Mouse (Mus musculus) liver, embryonic 14.5 days (tissue): ENCODE measurements around the gene Zfp324. TPM values are rescaled to one million over a fixed set of nuclear protein-coding genes. Genes with fewer than 3 reads are reported as not detected.
A peak's percentile ranks its signal among the peaks of the same experiment; 100 is the strongest.

ENCODE experiments used
- ATAC-seq: fragments of 200-750 bp; cut with Nextera tagmentation; 2 replicates; pipeline ENCODE4 v1.8.0; 2017; ENCODE audit warnings: moderate number of reproducible peaks, mild to moderate bottlenecking, moderate library complexity; ENCODE audit not compliant: insufficient read depth
- DNase-seq, 3 experiments: peaks; one replicate each; pipeline ENCODE4 v3.0.0-alpha.2; 2012 to 2013; ENCODE audit warnings: low read depth in 3 of 3, low spot score in 3 of 3
- H3K27ac ChIP-seq: fragments of 300-500 bp; sonication (generic); 2 replicates; pipeline ENCODE4 v1.5.1; 2014; ENCODE audit warnings: moderate library complexity, mild to moderate bottlenecking, control low read depth, inconsistent platforms
- H3K27me3 ChIP-seq: fragments of 300-500 bp; sonication (generic); 2 replicates; pipeline ENCODE4 v1.6.1; 2014; ENCODE audit warnings: mild to moderate bottlenecking, low read length, moderate library complexity; ENCODE audit not compliant: control insufficient read depth, insufficient read depth
- H3K36me3 ChIP-seq: fragments of 300-500 bp; sonication (generic); replicated peaks from 2 replicates; pipeline ENCODE4 v1.6.1; 2014; ENCODE audit warnings: low read depth; ENCODE audit not compliant: control insufficient read depth, insufficient read depth
- H3K4me1 ChIP-seq, 2 experiments: fragments of 200-500 bp in 1 of 2; fragments of 300-500 bp in 1 of 2; sonication (generic) in 1 of 2; replicated peaks; 2 replicates each; pipeline ENCODE4 v1.6.1; 2012 to 2014; ENCODE audit warnings: antibody characterized with exemption in 1 of 2, inconsistent platforms in 1 of 2, low read length in 1 of 2; ENCODE audit not compliant: control insufficient read depth in 2 of 2, insufficient read depth in 2 of 2
- H3K4me2 ChIP-seq: fragments of 300-500 bp; sonication (generic); 2 replicates; pipeline ENCODE4 v1.6.1; 2014; ENCODE audit warnings: low read depth, mild to moderate bottlenecking, control low read depth, moderate library complexity
- H3K4me3 ChIP-seq, 2 experiments: fragments of 200-500 bp in 1 of 2; fragments of 300-500 bp in 1 of 2; sonication (generic) in 1 of 2; 2 replicates each; pipeline ENCODE4 v1.5.1; 2012 to 2014; ENCODE audit warnings: low read depth in 2 of 2, low read length in 2 of 2, mild to moderate bottlenecking in 2 of 2, control low read depth in 1 of 2, inconsistent platforms in 1 of 2, moderate library complexity in 1 of 2; ENCODE audit not compliant: insufficient read depth in 1 of 2
- H3K9ac ChIP-seq: fragments of 300-500 bp; sonication (generic); replicated peaks from 2 replicates; pipeline ENCODE4 v1.6.1; 2014; ENCODE audit warnings: mild to moderate bottlenecking, control low read depth, moderate library complexity
- H3K9me3 ChIP-seq: fragments of 300-500 bp; sonication (generic); 2 replicates; pipeline ENCODE4 v1.6.1; 2016; ENCODE audit warnings: low read length, mixed read lengths; ENCODE audit not compliant: control insufficient read depth
- CTCF ChIP-seq: IDR thresholded peaks from 2 replicates; pipeline ENCODE4 v1.5.1; 2016; ENCODE audit warnings: antibody characterized with exemption, low read depth, control low read depth
- EP300 ChIP-seq: IDR thresholded peaks from 2 replicates; pipeline ENCODE4 v1.6.1; 2016; ENCODE audit warnings: antibody characterized with exemption, low read depth
- WGBS: fragments of 180-500 bp; shearing (Covaris S2); extraction: QIAGEN DNeasy Blood & Tissue Kit; methylation state at CpG from one replicate; pipeline ENCODE4 v1.1.7; 2014; ENCODE audit not compliant: insufficient replicate concordance; 5-methylcytosine and 5-hydroxymethylcytosine counted together
- polyA plus RNA-seq, 2 experiments: library from polyadenylated mRNA; depleted of rRNA in 1 of 2; stranded (reverse) in 1 of 2; unstranded in 1 of 2; fragments of >200 nt; fragmentation: Nextera tagmentation in 1 of 2; extraction: Ambion mirVana in 1 of 2; gene quantifications; 2 replicates each; pipeline versions ENCODE4 v1.2.1 to v1.2.3; 2012 to 2014

Zfp324 gene
- polyA plus RNA-seq, 2 experiments: 1.8 to 2.0 TPM

DNA sequence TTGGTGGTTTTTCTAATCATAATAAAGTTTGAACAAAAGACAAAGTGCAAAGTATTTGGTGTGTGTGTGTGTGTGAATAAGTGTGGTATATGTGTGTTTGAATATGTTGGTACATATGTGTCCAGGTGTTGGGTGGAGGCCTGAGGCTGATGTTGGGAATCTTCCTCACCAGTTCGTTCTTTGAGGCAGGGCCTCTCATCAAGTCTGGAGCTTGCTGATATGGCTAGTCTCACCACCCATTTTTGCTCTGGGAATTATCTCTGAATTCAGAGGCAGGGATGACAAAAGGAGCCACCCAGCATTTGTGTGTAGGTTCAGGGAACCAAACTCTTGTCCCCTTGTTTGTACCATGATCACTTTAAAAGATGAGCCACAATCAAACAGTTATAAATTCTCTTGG is 20.1 kb downstream of the Zfp324 start:
- Histone ChIP-seq H3K4me1 (peaks cover 27 to 39% of the 10 kb centered on the region in 2 experiments), H3K27ac (peak overlapping the region; percentile 34), H3K36me3 (no peaks in the 10 kb centered on the region), H3K9ac (no peak overlapping the region), H3K27me3 (no peaks in the 10 kb centered on the region), H3K4me2 (no peak overlapping the region), H3K9me3 (no peaks in the 10 kb centered on the region), H3K4me3 (no peak overlapping the region)
- peak; percentile 55 for ATAC-seq
- TF ChIP-seq CTCF (no peak), EP300 (peak; percentile 71)
- peak in 2 of 3 experiments; percentile 52 to 53 for DNase-seq
- 22% methylated on average over 1 of the region's 1 CpGs for WGBS

DNA sequence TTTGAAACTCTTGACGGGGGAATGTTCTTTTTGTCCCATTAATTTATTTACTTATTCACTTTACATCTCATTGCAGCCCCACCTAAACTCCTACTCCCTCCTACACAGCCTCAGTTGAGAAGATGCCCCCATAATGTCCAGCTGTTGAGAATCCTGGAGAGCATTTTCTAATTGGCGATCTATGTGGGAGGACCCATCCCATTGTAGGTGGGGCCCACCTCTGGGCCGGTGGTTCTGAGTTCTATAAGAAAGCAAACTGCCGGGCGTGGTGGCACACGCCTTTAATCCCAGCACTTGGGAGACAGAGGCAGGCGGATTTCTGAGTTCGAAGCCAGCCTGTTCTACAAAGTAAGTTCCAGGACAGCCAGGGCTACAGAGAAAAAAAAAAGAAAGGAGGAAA is 21.3 kb downstream of the Zfp324 start:
- WGBS: 68% methylated on average over 8 of the region's 8 CpGs
- no peak overlapping the region for H3K4me2 ChIP-seq

DNA sequence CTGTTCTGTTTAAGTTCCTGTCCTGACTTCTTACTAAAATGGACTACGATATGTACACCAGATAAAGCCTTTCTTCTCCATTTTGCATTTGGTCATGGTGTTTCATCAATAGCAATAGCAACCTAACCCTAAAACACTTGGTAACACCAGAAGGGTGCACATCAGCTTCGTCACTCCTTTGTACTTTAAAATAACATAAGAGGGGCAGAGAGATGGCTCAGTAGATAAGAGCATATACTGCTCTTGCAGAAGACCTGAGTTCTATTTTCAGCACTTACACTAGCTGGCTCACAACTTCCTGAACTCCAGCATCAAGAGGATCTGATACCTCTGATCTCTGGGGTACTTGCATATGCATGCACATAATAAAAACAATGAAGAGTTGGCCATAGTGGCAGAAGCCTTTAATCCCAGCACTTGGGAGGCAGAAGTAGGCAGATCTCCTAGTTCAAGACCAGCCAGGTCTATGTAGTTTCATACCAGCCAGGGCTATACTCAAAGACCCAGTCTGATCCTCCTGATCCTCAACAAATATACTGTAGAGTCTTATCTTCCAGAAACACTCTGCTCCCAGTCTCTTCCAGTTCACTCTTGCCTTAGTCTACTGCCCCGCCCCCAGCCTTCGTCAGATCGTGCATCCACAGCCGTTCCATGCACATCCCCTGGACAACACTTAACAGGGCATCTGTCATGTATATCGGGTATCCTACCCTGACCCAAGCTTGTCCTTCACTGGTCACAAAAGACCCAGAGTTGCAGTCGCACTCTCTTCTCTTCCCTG is 22.0 kb downstream of the Zfp324 start:
- Histone ChIP-seq H3K4me3 (no peak overlapping the region), H3K4me2 (peak overlapping the region; percentile 41), H3K9me3 (no peaks in the 10 kb centered on the region), H3K27ac (peak overlapping the region; percentile 74), H3K9ac (peak overlapping the region; percentile 12; the same call in 1 of the 2 replicates), H3K36me3 (no peaks in the 10 kb centered on the region), H3K27me3 (no peaks in the 10 kb centered on the region), H3K4me1 (peaks cover 27 to 39% of the 10 kb centered on the region in 2 experiments)
- 37% methylated on average over 8 of the region's 8 CpGs for WGBS
- ATAC-seq (peak; percentile 85), DNase-seq (peak; percentile 60 to 67 (median 63))
- TF ChIP-seq CTCF: no peak
- peak; percentile 57 for TF ChIP-seq EP300

More for the DNA sequence above, 21.3 kb downstream of the Zfp324 start:
- Histone ChIP-seq H3K27ac (peak overlapping the region; percentile 74), H3K4me1 (peaks cover 27 to 39% of the 10 kb centered on the region in 2 experiments), H3K9ac (no peak overlapping the region), H3K9me3 (no peaks in the 10 kb centered on the region), H3K4me3 (no peak overlapping the region), H3K36me3 (no peaks in the 10 kb centered on the region), H3K27me3 (no peaks in the 10 kb centered on the region)
- ATAC-seq: no peak
- DNase-seq: no peak
- TF ChIP-seq EP300 (no peak), CTCF (no peak)

DNA sequence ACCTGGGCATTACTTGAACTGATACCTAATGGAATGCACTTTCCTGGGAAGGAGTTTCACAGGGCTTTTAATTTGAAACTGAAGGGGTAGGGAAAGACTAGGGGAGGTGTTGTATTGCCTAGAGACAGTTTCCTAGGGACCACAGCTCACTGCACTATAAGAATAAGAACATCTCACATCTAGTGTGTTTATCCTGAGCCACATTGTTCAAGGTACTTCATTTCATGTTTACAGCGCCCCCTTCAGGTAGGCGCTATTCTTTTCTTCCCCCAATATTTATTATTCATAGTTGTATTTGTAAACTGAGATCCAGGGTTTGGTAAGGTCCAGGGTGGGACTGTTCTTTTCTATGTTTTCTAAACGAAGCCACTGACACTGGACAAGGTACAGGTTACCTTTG is 26.6 kb downstream of the Zfp324 start:
- Histone ChIP-seq H3K9me3 (no peaks in the 10 kb centered on the region), H3K27me3 (no peaks in the 10 kb centered on the region), H3K9ac (no peak overlapping the region), H3K27ac (no peak overlapping the region), H3K4me2 (no peak overlapping the region), H3K4me3 (no peak overlapping the region), H3K36me3 (no peaks in the 10 kb centered on the region), H3K4me1 (peaks cover 12 to 17% of the 10 kb centered on the region in 2 experiments)
- DNase-seq (peak in 1 of 3 experiments; percentile 50), ATAC-seq (no peak)
- 1% methylated on average over 3 of the region's 3 CpGs for WGBS
- TF ChIP-seq CTCF: peak; percentile 67
- TF ChIP-seq EP300: no peak

DNA sequence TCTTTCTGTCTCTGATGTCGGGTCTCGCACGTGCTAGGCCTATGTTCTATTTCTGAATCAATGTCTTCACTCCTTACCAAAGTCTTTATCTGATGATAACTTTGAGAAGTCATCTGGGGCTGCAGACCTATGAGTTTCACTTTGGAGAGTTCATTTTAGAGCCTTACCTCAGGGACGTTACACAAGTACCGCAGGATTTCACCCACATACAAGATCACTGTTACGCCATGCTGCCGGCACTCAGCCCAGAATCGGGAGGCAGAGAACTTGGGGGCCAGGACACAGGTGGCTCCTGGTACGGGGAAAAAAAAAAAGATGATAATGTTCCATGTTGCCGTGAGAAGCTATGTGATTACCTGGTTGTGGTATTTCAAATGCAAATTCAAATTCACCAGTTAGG is 27.5 kb downstream of the Zfp324 start:
- H3K4me1 ChIP-seq: peaks cover 2 to 8% of the 10 kb centered on the region in 2 experiments
- 71% methylated on average over 10 of the region's 10 CpGs for WGBS
- DNase-seq: no peak

More for the DNA sequence above, 27.5 kb downstream of the Zfp324 start:
- H3K27ac ChIP-seq: no peak overlapping the region
- H3K9ac ChIP-seq: no peak overlapping the region
- ATAC-seq: no peak
- H3K36me3 ChIP-seq: no peaks in the 10 kb centered on the region
- H3K4me3 ChIP-seq: no peak overlapping the region
- no peak overlapping the region for H3K4me2 ChIP-seq
- TF ChIP-seq EP300 (no peak), CTCF (no peak)
- H3K27me3 ChIP-seq: no peaks in the 10 kb centered on the region
- no peaks in the 10 kb centered on the region for H3K9me3 ChIP-seq
